Mouse (Mus musculus): ENCODE data around the gene Pbld2.

- no peak for TF ChIP-seq CTCF (IDR thresholded peaks at IDR 0.05; ENCODE audit: borderline replicate concordance, extremely low read depth, insufficient read depth, insufficient read length)
- TF ChIP-seq POLR2A (IDR thresholded peaks at IDR 0.05; ENCODE audit: borderline replicate concordance, extremely low read depth, insufficient read depth, insufficient read length, poor library complexity, severe bottlenecking) = no peak
These were observed 41.4 kb downstream of the Pbld2 start for GRCm38 (mm10) chr10:63065561-63065960.
